ENCODE assay signal across 22 mouse cellular contexts in the genomic region with DNA sequence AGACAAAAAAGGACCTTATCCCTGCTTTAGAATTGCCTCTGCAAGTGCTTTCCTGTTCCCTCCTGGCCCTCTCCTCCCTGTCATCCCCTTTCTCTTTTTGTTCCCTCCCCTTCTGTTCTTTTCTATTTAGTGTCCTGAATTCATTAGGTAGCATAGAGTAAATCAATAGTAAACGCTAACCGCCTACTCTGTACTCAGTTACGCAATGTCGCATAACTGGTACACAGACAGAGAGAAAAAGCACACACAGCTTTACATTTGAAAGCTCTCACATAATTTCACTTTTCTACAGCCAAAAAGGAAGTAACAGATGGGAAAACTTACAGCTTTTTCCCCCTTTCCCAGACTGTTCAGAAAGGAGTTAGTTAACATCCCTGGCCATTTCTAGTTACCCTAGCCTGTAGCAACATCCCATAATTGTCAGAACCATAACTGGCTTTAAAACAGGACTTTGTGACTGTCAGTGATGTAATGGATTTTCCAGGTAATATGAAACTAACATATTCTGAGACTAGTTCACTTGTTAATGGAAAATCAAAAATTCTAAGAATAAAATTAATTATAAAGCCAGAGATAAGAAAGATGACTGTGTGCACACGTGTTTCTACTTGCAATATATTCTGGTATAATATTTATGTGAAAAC.
DNase-seq lines count a peak whose midpoint lies in the region; ATAC-seq and TF ChIP-seq lines count a peak whose summit lies in the region.
"Had no signal": no experiment of that assay in that cellular context is flagged by ENCODE, and none has a peak within 500 bp of the region (broad histone marks: within the 10 kb centered on the region; RNA-seq: fewer than 3 reads in every experiment).

No protein-coding gene starts in this region.

- no peak for ATAC-seq in forebrain, embryonic 14.5 days
- no peak for ATAC-seq in forebrain, embryonic 12.5 days (ENCODE audit: low FRiP score)
- no peak for ATAC-seq in lung, postnatal 0 days
- ATAC-seq in liver, postnatal 0 days = peak; percentile 77
- ATAC-seq: midbrain, embryonic 16.5 days had no signal

- no peaks in the 10 kb centered on the region for H3K36me3 ChIP-seq in forebrain, embryonic 14.5 days (ENCODE audit: control insufficient read depth, insufficient read depth, low read length)
- H3K36me3 ChIP-seq in forebrain, embryonic 12.5 days (replicated peaks) = no peaks in the 10 kb centered on the region
- no peaks in the 10 kb centered on the region for H3K36me3 ChIP-seq in lung, postnatal 0 days (ENCODE audit: insufficient read depth, low read length)
- peaks cover 3% of the 10 kb centered on the region; the same call in 1 of the 2 replicates for H3K36me3 ChIP-seq in liver, postnatal 0 days (replicated peaks; ENCODE audit: insufficient read depth, low read length)
- H3K36me3 ChIP-seq: embryonic facial prominence, embryonic 10.5 days; hindbrain, embryonic 15.5 days had no signal

- H3K4me3 ChIP-seq in forebrain, embryonic 14.5 days (ENCODE audit: low read depth, low read length) = no peak overlapping the region
- H3K4me3 ChIP-seq in forebrain, embryonic 12.5 days (replicated peaks) = no peak overlapping the region
- H3K4me3 ChIP-seq in layer of hippocampus, adult 2 months = no peak overlapping the region
- H3K4me3 ChIP-seq in lung, postnatal 0 days (ENCODE audit: low read depth, low read length) = no peak overlapping the region
- H3K4me3 ChIP-seq in liver, postnatal 0 days (ENCODE audit: low read depth, low read length) = no peak overlapping the region
- H3K4me3 ChIP-seq: embryonic facial prominence, embryonic 10.5 days; heart, adult 2 months; hindbrain, embryonic 15.5 days had no signal

- TF ChIP-seq CTCF in layer of hippocampus, adult 2 months (conservative IDR thresholded peaks at IDR 0.05) = no peak
- TF ChIP-seq CTCF in lung, postnatal 0 days (IDR thresholded peaks at IDR 0.05) = no peak
- TF ChIP-seq CTCF in liver, postnatal 0 days (IDR thresholded peaks at IDR 0.05; ENCODE audit: low read depth) = no peak

- no peak overlapping the region for H3K9ac ChIP-seq in forebrain, embryonic 14.5 days (ENCODE audit: low read length)
- no peak overlapping the region for H3K9ac ChIP-seq in forebrain, embryonic 12.5 days
- H3K9ac ChIP-seq in lung, postnatal 0 days (replicated peaks; ENCODE audit: low read depth) = no peak overlapping the region
- H3K9ac ChIP-seq in liver, postnatal 0 days (replicated peaks) = no peak overlapping the region
- H3K9ac ChIP-seq: hindbrain, embryonic 15.5 days had no signal

- no peak for TF ChIP-seq EP300 in lung, postnatal 0 days (IDR thresholded peaks at IDR 0.05)
- TF ChIP-seq EP300 in liver, postnatal 0 days (IDR thresholded peaks at IDR 0.05; ENCODE audit: low read depth) = 0 out of 2 replicates have a peak, but pooled peaks have one; percentile 16

- H3K4me2 ChIP-seq in forebrain, embryonic 14.5 days (ENCODE audit: low read length) = no peak overlapping the region
- no peak overlapping the region for H3K4me2 ChIP-seq in forebrain, embryonic 12.5 days
- no peak overlapping the region for H3K4me2 ChIP-seq in lung, postnatal 0 days (replicated peaks; ENCODE audit: low read depth, low read length)
- H3K4me2 ChIP-seq in liver, postnatal 0 days (ENCODE audit: low read depth, low read length) = peak overlapping the region; percentile 27; the same call in 1 of the 2 replicates
- H3K4me2 ChIP-seq: hindbrain, embryonic 15.5 days had no signal

- no peaks in the 10 kb centered on the region for H3K9me3 ChIP-seq in forebrain, embryonic 14.5 days (replicated peaks; ENCODE audit: control insufficient read depth, low read length)
- H3K9me3 ChIP-seq in forebrain, embryonic 12.5 days = no peaks in the 10 kb centered on the region
- H3K9me3 ChIP-seq in lung, postnatal 0 days (ENCODE audit: low read length) = no peaks in the 10 kb centered on the region
- H3K9me3 ChIP-seq in liver, postnatal 0 days (ENCODE audit: low read length) = no peaks in the 10 kb centered on the region
- H3K9me3 ChIP-seq: embryonic facial prominence, embryonic 10.5 days; hindbrain, embryonic 15.5 days had no signal

- peaks cover 13% of the 10 kb centered on the region for H3K4me1 ChIP-seq in forebrain, embryonic 14.5 days (ENCODE audit: control insufficient read depth, insufficient read depth, low read length)
- peaks cover 16% of the 10 kb centered on the region for H3K4me1 ChIP-seq in forebrain, embryonic 12.5 days
- H3K4me1 ChIP-seq in lung, postnatal 0 days (ENCODE audit: insufficient read depth, low read depth, low read length) = no peaks in the 10 kb centered on the region
- H3K4me1 ChIP-seq in liver, postnatal 0 days (ENCODE audit: insufficient read depth) = 0 out of 2 replicates have a peak, but pooled peaks cover 7% of the 10 kb centered on the region

- DNase-seq in forebrain, embryonic 14.5 days (ENCODE audit: low spot score) = peak; percentile 31
- no peak for DNase-seq in layer of hippocampus, adult 2 months (ENCODE audit: low spot score in 2 of 2)
- no peak for DNase-seq in layer of hippocampus, postnatal 25 days (ENCODE audit: extremely low spot score in 1 of 2, low spot score in 1 of 2)
- DNase-seq in lung, postnatal 0 days (ENCODE audit: low spot score) = peak; percentile 34
- DNase-seq in lung, adult 18-20 months = no peak
- DNase-seq in liver, postnatal 0 days = no peak
- DNase-seq in spleen, adult 18-20 months = no peak
- DNase-seq: adrenal gland, adult 2 months; cerebellum, adult 9-10 months; gastrocnemius, postnatal 25 days; heart, adult 2 months; heart, postnatal 36 days; kidney, adult 18-20 months; kidney, postnatal 25 days; layer of hippocampus, adult 9-11 months; lung, postnatal 4 days; right cerebral cortex, postnatal 4 days had no signal

- no peaks in the 10 kb centered on the region for H3K27me3 ChIP-seq in forebrain, embryonic 14.5 days (replicated peaks; ENCODE audit: control insufficient read depth, insufficient read depth, low read length)
- no peaks in the 10 kb centered on the region for H3K27me3 ChIP-seq in forebrain, embryonic 12.5 days
- H3K27me3 ChIP-seq in lung, postnatal 0 days (replicated peaks; ENCODE audit: insufficient read depth, low read length) = no peaks in the 10 kb centered on the region
- no peaks in the 10 kb centered on the region for H3K27me3 ChIP-seq in liver, postnatal 0 days (ENCODE audit: insufficient read depth, low read length)
- H3K27me3 ChIP-seq: hindbrain, embryonic 15.5 days had no signal

- 28% methylated on average over 5 of the region's 5 CpGs for WGBS in forebrain, embryonic 14.5 days
- WGBS in forebrain, embryonic 12.5 days = 30% methylated on average over 5 of the region's 5 CpGs
- WGBS in lung, postnatal 0 days = 52% methylated on average over 5 of the region's 5 CpGs
- WGBS in liver, postnatal 0 days (ENCODE audit: insufficient replicate concordance) = 63% methylated on average over 5 of the region's 5 CpGs

- H3K27ac ChIP-seq in forebrain, embryonic 14.5 days (ENCODE audit: low read depth, low read length) = no peak overlapping the region
- H3K27ac ChIP-seq in forebrain, embryonic 12.5 days = no peak overlapping the region
- H3K27ac ChIP-seq in layer of hippocampus, adult 2 months = peak overlapping the region; percentile 56; the same call in 1 of the 2 replicates
- no peak overlapping the region for H3K27ac ChIP-seq in lung, postnatal 0 days (ENCODE audit: low read length)
- peak overlapping the region; percentile 61 for H3K27ac ChIP-seq in liver, postnatal 0 days (ENCODE audit: low read depth)
- H3K27ac ChIP-seq: embryonic facial prominence, embryonic 10.5 days; heart, adult 2 months; hindbrain, embryonic 15.5 days; stomach, postnatal 0 days had no signal

Comparison
In these comparisons a context has a peak if more than half of its experiments do, and no peak if none do; other contexts are left out.
1. DNase-seq: peak in forebrain, embryonic 14.5 days (single experiment) and lung, postnatal 0 days (single experiment); none in layer of hippocampus, adult 2 months (0 of 2), layer of hippocampus, postnatal 25 days (0 of 2), lung, adult 18-20 months (0 of 2), liver, postnatal 0 days (single experiment) and spleen, adult 18-20 months (0 of 2).
2. H3K27ac ChIP-seq: peak in layer of hippocampus, adult 2 months (single experiment) and liver, postnatal 0 days (single experiment); none in forebrain, embryonic 14.5 days (single experiment), forebrain, embryonic 12.5 days (single experiment) and lung, postnatal 0 days (single experiment).